Mouse (Mus musculus): ENCODE measurements around the gene Arid3a.

DNA sequence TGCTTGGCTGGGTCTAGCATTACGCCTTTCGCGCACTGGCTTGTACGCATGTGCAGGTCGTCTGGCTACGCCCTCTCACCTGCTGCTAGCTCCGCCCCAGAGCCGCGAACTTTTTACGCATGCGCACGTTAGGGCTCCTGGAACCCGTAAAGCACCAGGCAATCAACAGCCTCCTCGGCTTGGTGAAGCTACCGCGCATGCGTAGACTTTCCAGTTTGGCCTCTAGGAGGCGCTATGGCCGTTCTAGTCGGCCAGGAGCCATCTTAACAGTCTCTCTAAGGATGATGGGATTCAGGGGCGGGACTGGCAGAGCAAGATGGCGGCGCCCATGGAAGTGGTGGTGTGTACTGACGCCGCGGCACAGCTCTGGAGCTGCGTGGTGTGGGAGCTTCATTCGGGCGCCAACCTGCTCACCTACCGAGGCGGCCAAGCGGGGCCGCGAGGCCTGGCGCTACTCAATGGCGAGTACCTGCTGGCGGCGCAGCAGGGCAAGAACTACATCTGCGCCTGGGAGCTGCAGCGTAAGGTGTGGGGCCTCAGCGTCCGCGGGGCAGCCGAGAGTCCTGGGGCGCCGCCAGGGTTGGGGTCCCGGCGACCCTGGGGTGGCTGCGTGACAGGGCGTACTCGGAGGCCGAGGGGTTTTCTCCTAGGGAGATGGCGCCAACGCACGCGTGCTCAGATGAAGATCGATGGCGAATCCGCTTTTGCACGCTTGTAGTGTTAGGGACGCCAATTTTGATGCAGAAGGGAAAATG is 33.2 kb downstream of the Arid3a start, which contains the start of gene Wdr18:
- TF ChIP-seq CTCF (IDR thresholded peaks at IDR 0.05; ENCODE audit: low read depth, low read length) (peak; percentile 97), POLR2A (IDR thresholded peaks at IDR 0.05; ENCODE audit: extremely low read depth, insufficient read depth, low read length) (peak; percentile 37; the same call in 1 of the 2 replicates)

All from liver, adult 2 months (tissue).